Mouse (Mus musculus) myocyte (in vitro differentiated cells): ENCODE measurements around the gene Slit3. TPM values are rescaled to one million over a fixed set of nuclear protein-coding genes. Genes with fewer than 3 reads are reported as not detected.

Experiments
- H3K27me3 ChIP-seq: one replicate; pipeline ENCODE4 v1.6.1; 2011; ENCODE audit not compliant: control insufficient read depth, insufficient read depth, insufficient read length
- H3K36me3 ChIP-seq: one replicate; pipeline ENCODE4 v1.6.1; 2011; ENCODE audit not compliant: control insufficient read depth, insufficient read depth
- H3K4me2 ChIP-seq: one replicate; pipeline ENCODE4 v1.6.1; 2011; ENCODE audit warnings: low read depth, control low read depth
- H3K4me3 ChIP-seq: one replicate; pipeline ENCODE4 v1.5.1; 2011; ENCODE audit warnings: mild to moderate bottlenecking, control low read depth, moderate library complexity
- H3K79me2 ChIP-seq: one replicate; pipeline ENCODE4 v1.6.1; 2011; ENCODE audit not compliant: control insufficient read depth, insufficient read depth
- H3ac ChIP-seq: one replicate; pipeline ENCODE4 v1.6.1; 2011; ENCODE audit not compliant: control insufficient read depth, insufficient read length
- CEBPB ChIP-seq: IDR thresholded peaks from 2 replicates; pipeline ENCODE4 v1.6.1; 2011; ENCODE audit warnings: mild to moderate bottlenecking, moderate library complexity; ENCODE audit not compliant: poor library complexity, insufficient read depth, severe bottlenecking
- E2F4 ChIP-seq: IDR thresholded peaks from one replicate; pipeline ENCODE4 v1.6.1; 2011; ENCODE audit warnings: mild to moderate bottlenecking, control low read depth, moderate library complexity; ENCODE audit not compliant: insufficient read depth
- MAX ChIP-seq: IDR thresholded peaks from one replicate; pipeline ENCODE4 v1.6.1; 2011; ENCODE audit warnings: low read depth, mild to moderate bottlenecking, control low read depth
- MYOD1 ChIP-seq, 3 experiments: IDR thresholded peaks; one replicate each; pipeline ENCODE4 v1.6.1; 2011; ENCODE audit warnings: control low read depth in 2 of 3, low read depth in 2 of 3, mild to moderate bottlenecking in 2 of 3, moderate library complexity in 1 of 3; ENCODE audit not compliant: insufficient read length in 2 of 3, control insufficient read depth in 1 of 3
- MYOG ChIP-seq, 3 experiments: IDR thresholded peaks; one replicate each; pipeline ENCODE4 v1.6.1; 2011; ENCODE audit warnings: control low read depth in 2 of 3, low read depth in 2 of 3, mild to moderate bottlenecking in 2 of 3; ENCODE audit not compliant: insufficient read length in 2 of 3, control insufficient read depth in 1 of 3, insufficient read depth in 1 of 3
- POLR2A ChIP-seq: IDR thresholded peaks from one replicate; pipeline ENCODE4 v1.6.1; 2011; ENCODE audit warnings: low read depth, mild to moderate bottlenecking, control low read depth, moderate library complexity; ENCODE audit not compliant: insufficient read length
- POLR2AphosphoS2 ChIP-seq: IDR thresholded peaks from one replicate; pipeline ENCODE4 v1.6.1; 2011; ENCODE audit warnings: low read depth, control low read depth; ENCODE audit not compliant: insufficient read length
- REST ChIP-seq: IDR thresholded peaks from one replicate; pipeline ENCODE4 v1.6.1; 2011; ENCODE audit warnings: mild to moderate bottlenecking, control low read depth, moderate library complexity; ENCODE audit not compliant: insufficient read depth, insufficient read length
- SRF ChIP-seq: IDR thresholded peaks from one replicate; pipeline ENCODE4 v1.6.1; 2011; ENCODE audit warnings: low read depth; ENCODE audit not compliant: control insufficient read depth, insufficient read length
- TCF12 ChIP-seq: IDR thresholded peaks from one replicate; pipeline ENCODE4 v1.6.1; 2011; ENCODE audit warnings: mild to moderate bottlenecking, control low read depth; ENCODE audit not compliant: poor library complexity, insufficient read depth, severe bottlenecking
- TCF3 ChIP-seq: IDR thresholded peaks from one replicate; pipeline ENCODE4 v1.6.1; 2011; ENCODE audit warnings: low read depth, control low read depth; ENCODE audit not compliant: insufficient read length
- USF1 ChIP-seq: IDR thresholded peaks from one replicate; pipeline ENCODE4 v1.6.1; 2011; ENCODE audit warnings: low read depth, mild to moderate bottlenecking, control low read depth, moderate library complexity
- polyA plus RNA-seq: library from polyadenylated mRNA; unstranded; fragments of >200 nt; fragmentation: generic; extraction: Trizol; gene quantifications from one replicate; pipeline ENCODE4 v1.2.1, GENCODE M21; 2012; ENCODE audit warnings: missing spikeins

Gene Slit3
- polyA plus RNA-seq, 1 experiment: not detected

- Histone ChIP-seq H3K36me3 (no peaks in the 10 kb centered on the region), H3K4me2 (no peak overlapping the region)
- TF ChIP-seq USF1 (no peak), SRF (no peak), MYOG (IDR thresholded peaks at IDR 0.05; ENCODE audit: control insufficient read depth in 1 of 3, insufficient read depth in 1 of 3, insufficient read length in 2 of 3, low read depth in 2 of 3) (no peak), TCF3 (no peak), REST (no peak), E2F4 (no peak), POLR2A (no peak), POLR2AphosphoS2 (no peak), TCF12 (no peak)
Observed at GRCm38 (mm10) chr11:35302272-35302671, 181.2 kb downstream of the Slit3 start.

GRCm38 (mm10) chr11:35304216-35304975 is 183.4 kb downstream of the Slit3 start:
- no peak overlapping the region for H3ac ChIP-seq
- no peak for TF ChIP-seq E2F4
- TF ChIP-seq MYOG (IDR thresholded peaks at IDR 0.05; ENCODE audit: control insufficient read depth in 1 of 3, insufficient read depth in 1 of 3, insufficient read length in 2 of 3, low read depth in 2 of 3): no peak
- TF ChIP-seq POLR2A: no peak
- no peak for TF ChIP-seq POLR2AphosphoS2

More at GRCm38 (mm10) chr11:35302272-35302671, 181.2 kb downstream of the Slit3 start:
- Histone ChIP-seq H3ac (no peak overlapping the region), H3K4me3 (no peak overlapping the region), H3K27me3 (no peaks in the 10 kb centered on the region), H3K79me2 (no peaks in the 10 kb centered on the region)

GRCm38 (mm10) chr11:35305111-35305510 is 184.1 kb downstream of the Slit3 start:
- no peak overlapping the region for H3ac ChIP-seq
- no peak overlapping the region for H3K4me3 ChIP-seq
- H3K79me2 ChIP-seq: no peaks in the 10 kb centered on the region
- H3K4me2 ChIP-seq: no peak overlapping the region
- H3K36me3 ChIP-seq: no peaks in the 10 kb centered on the region
- H3K27me3 ChIP-seq: no peaks in the 10 kb centered on the region
- TF ChIP-seq MAX (no peak), POLR2AphosphoS2 (no peak), TCF3 (no peak), SRF (no peak), TCF12 (no peak), CEBPB (no peak), MYOG (IDR thresholded peaks at IDR 0.05; ENCODE audit: control insufficient read depth in 1 of 3, insufficient read depth in 1 of 3, insufficient read length in 2 of 3, low read depth in 2 of 3) (no peak), POLR2A (no peak), REST (no peak), USF1 (no peak), E2F4 (no peak), MYOD1 (IDR thresholded peaks at IDR 0.05; ENCODE audit: control insufficient read depth in 1 of 3, insufficient read length in 2 of 3, low read depth in 2 of 3) (no peak)

More at GRCm38 (mm10) chr11:35304216-35304975, 183.4 kb downstream of the Slit3 start:
- H3K36me3 ChIP-seq: no peaks in the 10 kb centered on the region
- H3K27me3 ChIP-seq: no peaks in the 10 kb centered on the region
- H3K4me2 ChIP-seq: no peak overlapping the region
- no peak overlapping the region for H3K4me3 ChIP-seq
- H3K79me2 ChIP-seq: no peaks in the 10 kb centered on the region

GRCm38 (mm10) chr11:35305910-35306309 is 184.9 kb downstream of the Slit3 start:
- no peaks in the 10 kb centered on the region for H3K27me3 ChIP-seq
- no peak overlapping the region for H3K4me2 ChIP-seq
- H3K4me3 ChIP-seq: no peak overlapping the region
- H3K36me3 ChIP-seq: no peaks in the 10 kb centered on the region
- TF ChIP-seq MYOD1 (IDR thresholded peaks at IDR 0.05; ENCODE audit: control insufficient read depth in 1 of 3, insufficient read length in 2 of 3, low read depth in 2 of 3) (no peak), REST (no peak), USF1 (no peak), POLR2A (no peak), CEBPB (no peak), E2F4 (no peak), POLR2AphosphoS2 (no peak), TCF12 (no peak), SRF (no peak), MAX (no peak)
- H3K79me2 ChIP-seq: no peaks in the 10 kb centered on the region
- no peak overlapping the region for H3ac ChIP-seq

GRCm38 (mm10) chr11:35306922-35307321 is 185.9 kb downstream of the Slit3 start:
- Histone ChIP-seq H3K4me2 (no peak overlapping the region), H3K36me3 (no peaks in the 10 kb centered on the region), H3ac (no peak overlapping the region), H3K4me3 (no peak overlapping the region), H3K27me3 (no peaks in the 10 kb centered on the region), H3K79me2 (no peaks in the 10 kb centered on the region)
- TF ChIP-seq MAX (no peak), MYOG (IDR thresholded peaks at IDR 0.05; ENCODE audit: control insufficient read depth in 1 of 3, insufficient read depth in 1 of 3, insufficient read length in 2 of 3, low read depth in 2 of 3) (no peak), POLR2A (no peak), TCF12 (no peak), SRF (no peak), POLR2AphosphoS2 (no peak)
